Mouse (Mus musculus) retina, postnatal 7 days (tissue): Measurements from ENCODE around the gene Cd38.

Experiments
- DNase-seq: peaks from one replicate; pipeline ENCODE4 v3.0.0-alpha.2; 2012; ENCODE audit warnings: low read depth, low spot score

The Cd38 gene

DNA sequence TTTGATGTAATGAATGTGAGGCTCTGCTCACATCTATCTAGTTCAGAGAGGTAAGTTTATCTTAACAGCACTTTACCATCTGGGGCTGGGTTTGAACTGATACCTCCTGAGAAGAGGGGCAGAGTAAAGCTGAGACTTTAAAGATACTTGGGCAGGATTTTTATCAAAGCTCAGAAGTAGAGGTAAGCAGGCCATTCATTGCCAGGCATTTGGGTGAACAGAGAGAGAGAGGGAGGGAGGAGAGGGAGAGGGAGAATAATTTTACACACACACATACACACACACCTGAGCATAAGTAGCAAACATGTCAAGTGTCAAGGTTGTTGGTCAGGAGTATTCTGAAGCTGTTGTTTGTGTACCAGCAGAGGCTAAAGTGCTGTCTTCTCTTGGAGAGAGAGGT, at the start of gene Cd38:
Cd38 (plus strand) TSS at position 301 of the 400 bp plus-strand sequence.
- no peak for DNase-seq

DNA sequence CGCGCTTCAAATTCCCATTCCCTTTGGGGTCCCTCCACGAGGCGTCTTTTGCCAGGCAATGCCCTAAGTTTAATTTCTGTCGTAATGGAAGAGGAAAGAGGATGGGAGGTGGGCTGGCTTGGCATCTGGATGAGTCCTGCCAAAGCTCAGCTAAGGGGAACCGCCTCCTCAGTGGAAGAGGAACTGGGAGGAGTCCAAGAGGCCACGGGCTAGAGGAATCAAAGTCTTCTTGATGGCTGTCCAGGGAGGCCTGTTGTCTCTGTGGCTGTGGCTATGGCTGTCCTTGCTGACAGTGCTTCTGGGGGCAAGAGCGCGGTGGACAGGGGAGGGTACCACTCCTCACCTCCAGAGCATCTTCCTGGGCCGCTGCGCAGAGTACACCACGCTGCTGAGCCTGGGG, 49.7 kb upstream of the Cd38 start, which contains the start of gene Bst1:
Bst1 (plus strand) TSS at position 191 of the 400 bp plus-strand sequence.
- no peak for DNase-seq

DNA sequence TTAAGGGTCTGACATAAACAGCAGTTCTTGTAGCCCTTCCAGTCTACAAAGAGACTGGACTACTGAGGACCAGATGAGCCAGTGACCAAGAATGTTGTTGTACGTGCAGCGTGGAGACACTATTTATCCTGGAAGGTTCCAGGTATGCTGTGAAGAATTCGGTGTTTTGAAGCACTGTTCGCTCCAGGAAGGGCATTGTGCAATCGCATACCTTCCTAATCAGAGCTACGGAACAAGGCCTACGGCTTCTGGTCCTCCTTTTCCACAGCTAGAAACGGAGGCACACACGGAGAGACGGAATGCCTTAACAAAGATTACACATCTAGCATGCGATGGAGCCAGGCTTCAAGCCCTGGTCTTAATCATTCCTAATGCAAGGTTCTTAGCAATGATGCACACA, 47.6 kb upstream of the Cd38 start:
- no peak for DNase-seq

DNA sequence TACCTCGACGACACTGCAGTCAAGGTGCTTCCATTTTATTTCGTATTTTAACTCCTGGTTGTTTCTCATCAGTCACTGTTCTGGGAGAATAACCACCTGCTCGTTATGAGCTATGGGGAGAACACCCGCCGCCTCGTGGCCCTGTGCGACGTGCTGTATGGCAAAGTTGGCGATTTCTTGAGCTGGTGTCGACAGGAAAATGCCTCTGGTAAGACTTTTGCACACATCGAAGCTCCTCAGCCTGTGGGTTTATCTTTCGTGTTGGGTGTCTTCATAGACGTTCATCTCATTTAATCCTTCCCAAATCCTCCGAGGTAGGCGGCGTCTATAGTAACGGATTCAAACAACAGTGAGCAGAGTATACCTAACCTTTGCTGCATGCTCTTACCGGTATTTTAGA, 46.8 kb upstream of the Cd38 start, which contains the start of gene Fbxl5:
Fbxl5 (minus strand) TSS at position 101 of the 400 bp plus-strand sequence.
- no peak for DNase-seq

DNA sequence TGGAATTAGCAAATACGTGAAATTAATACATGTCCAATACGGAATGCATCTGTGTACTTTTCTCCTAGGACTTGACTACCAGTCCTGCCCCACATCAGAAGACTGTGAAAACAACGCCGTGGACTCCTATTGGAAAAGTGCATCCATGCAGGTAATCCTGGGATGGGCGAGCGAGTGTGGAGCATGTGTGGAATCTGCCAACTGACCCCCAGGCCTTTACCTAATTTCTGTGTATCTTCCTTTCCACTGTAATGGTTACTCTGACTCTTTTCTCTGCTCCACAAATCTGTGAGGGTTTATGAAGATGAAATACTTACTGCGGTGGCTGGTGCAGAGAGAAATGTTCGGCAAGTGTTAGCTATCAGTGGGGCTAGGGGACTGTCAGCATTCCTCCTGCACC, 46.2 kb upstream of the Cd38 start:
- DNase-seq: no peak

DNA sequence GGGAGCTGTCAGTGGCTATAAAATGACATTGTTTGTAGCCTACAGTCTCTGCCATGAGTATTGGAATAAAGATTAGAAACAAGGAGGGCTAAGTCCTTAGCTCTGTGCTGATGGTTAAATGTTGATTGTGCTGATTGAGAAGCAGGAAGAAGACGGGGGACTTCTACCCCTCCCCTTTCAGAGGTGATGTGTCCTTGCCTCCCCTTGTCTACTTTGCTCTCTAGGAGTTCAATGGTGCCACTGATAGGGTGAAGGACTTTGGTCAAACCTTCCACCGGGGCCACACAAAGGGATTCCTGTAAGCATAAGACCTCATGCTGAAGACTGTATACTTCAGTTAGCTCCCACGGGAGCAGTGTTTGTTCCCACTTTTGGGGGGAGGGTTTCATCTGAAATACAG, 45.5 kb upstream of the Cd38 start:
- DNase-seq: no peak

DNA sequence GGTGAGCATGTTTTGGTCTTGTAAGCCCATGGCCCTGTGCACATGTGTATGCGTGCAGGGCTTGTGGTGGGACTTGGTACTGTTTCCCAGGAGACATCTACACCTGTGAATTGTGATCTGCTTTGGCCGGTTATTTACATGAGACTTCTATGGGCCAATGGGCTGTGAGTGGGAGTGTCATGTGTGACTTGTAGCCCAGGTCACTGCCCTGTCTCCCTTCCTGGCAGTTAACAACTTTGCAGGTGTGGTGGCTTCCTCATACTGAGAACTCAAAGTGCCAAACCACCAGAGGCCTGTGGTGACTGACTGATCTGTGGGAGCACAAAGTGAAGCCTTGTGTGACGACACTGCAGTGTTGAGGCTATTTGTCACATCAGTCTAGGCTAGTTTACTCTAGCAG, 43.8 kb upstream of the Cd38 start:
- DNase-seq: no peak

DNA sequence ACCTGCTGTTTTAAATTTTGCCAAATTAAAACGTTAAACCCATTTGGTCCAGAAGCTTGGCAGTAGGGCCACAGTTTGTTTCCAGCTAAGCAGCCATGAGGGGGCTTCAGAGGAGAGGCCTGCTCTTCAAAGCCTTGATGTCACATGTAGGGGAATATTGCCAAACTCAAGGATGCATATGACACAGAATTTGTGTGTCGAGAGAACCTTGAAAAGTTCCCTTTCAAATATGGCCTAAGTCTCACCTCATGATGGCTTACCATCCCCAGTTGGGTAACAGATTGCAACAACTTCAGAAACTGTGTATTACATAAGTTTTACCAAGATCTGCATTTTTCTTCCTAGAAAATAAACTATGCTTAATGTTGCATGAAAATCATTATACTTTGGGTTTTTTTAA, 41.5 kb upstream of the Cd38 start:
- no peak for DNase-seq

DNA sequence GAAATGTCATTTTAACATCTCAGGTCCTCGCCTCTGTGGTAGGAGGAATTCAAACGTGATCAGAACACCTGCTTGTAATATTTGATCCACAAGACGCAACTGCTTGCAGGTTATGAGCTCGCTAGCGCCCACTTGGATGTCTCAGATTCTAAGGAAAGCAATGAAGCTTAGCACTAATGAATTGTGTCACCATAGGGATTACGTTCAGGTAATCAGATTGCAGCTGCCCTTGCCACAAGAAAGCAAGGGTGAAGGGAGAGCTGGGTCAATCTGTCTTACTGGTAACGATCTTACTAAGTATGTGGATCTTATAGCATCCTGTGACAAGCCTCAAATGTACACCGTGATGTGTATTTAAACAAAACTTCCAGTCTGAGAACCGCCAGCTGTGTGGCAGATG, 41.0 kb upstream of the Cd38 start:
- DNase-seq: peak; percentile 66

DNA sequence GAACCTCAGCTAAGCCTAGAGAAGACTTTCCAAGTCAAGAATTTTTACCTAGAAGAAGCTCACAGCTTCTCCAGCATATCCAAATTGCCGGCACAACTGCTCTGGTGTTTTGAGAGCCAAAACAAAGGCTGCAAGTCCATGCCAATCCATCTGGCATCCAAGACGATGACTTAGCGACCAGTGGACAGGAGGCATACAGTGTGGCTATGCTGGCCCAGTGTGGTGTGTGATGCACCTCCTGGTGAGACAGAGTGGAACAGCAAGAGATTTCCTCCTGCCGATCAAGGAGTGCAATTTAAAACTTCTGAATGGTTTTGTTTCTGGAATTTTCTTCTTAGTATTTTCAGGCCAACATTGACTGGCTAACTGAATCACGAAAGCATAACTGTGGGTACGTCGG, 31.8 kb upstream of the Cd38 start:
- no peak for DNase-seq

DNA sequence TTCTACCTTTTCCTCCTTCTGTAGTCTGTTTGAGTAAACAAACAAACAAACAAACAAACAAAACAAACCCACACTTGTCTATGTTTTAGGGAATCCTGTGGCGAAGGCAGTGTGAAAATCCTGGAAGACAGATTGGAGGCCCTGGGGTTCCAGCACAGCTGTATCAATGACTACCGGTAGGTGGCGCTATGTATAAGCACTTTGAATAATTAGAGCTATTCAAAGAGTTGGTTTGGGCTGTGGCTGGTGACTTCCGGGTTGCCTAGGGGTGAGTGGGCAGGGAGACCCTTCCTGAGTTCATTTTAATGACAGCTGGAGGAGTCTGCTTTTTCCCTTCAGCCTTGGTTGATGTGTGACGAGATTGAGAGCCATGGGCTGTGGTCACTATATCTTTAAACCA, 31.0 kb upstream of the Cd38 start:
- peak; percentile 23 for DNase-seq

DNA sequence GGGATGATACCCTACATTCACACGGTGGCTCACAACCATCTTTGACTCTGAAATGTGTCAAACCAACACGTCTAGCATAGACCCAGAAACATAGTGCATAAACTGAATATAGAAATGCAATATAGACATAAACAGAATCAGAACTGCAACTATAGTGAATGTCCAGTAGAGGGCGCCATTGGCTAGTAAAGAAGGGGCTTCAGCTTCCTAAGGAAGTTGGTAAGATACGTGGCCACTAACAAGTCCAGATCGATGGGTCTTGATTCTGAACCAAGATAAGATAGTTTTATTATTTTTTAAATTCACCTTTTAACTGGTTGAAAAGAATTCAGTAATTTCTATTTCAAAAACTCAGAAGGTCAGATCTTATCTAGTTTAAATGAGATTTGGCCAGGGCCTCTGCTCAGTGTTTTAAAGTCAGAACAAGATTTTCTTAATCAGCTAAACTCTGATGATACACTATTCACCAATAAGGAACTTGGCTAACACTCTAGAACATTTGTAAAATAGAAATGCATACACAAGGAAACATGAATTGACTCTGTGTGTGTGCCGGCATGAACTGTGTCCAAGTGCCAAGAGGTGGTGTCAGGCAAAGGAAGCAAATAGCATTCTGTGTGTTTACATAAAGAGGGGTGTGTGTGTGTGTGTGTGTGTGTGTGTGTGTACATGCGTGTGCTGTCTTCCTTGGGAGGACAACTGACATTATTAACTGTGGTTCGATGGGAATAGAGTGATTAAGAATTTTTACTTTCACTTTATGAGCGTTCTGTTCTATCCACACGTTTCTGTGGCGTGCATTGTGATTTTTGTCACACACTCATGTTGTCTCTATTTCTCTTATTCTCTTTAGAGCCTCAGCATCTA, 27.0 kb upstream of the Cd38 start:
- peak; percentile 58 for DNase-seq

DNA sequence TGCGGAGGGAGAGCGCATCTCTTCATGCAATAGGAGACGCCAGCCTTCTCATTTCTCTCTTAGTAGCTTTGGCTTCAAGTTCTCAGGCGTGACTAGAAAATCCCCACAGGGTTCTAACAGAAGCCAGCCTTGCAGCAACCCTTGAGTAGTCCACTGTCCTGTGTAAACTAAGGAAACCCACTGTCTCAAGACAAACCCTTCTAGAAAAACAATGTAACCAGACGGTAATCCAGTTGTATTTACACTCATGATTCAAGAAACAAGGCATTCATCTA, 26.4 kb upstream of the Cd38 start:
- no peak for DNase-seq

DNA sequence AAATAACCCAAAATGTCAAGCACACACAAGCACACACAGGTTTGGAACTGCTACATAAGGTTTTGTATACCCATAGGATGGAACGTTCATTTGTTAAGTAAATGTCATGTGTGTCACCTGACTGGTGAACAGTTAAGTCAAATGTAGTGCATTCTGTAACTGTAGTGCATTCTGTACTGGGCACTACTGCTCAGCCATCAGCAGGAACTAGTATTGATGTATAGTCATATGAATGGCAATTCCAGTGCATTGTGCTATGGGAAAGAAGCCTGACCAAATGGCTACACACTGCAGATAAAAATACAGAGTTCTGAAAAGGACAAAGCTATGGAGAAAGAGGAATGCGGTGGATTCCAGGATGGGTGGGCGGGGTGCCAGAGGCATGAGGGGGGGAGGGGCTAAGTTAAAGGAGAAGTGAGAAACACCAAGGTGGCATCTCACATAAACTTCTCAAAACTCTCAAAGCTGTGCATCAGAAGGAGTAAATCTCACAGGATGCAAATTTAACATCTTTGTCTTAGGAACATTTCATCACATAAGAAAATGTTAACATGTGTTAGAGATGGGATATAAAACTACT, 25.7 kb upstream of the Cd38 start:
- no peak for DNase-seq

DNA sequence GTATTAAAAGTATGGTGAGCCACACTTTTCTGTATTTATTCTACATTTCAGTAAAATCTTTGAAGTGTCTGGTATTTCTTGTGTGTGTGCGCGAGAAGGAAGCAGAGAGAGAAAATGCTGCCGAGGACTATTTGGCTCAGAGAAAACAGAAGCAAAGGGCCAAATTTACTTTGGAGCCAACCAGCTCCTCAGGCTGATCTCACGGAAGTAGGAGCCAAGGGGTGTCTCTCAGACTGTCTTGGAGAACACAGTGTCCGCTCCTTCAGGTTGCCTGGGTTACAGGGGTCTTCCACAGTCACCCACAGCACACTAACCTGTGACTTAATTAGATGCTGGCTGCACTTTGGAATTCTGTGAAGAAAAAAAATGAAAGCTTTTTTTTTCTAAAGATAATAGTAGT, 23.3 kb upstream of the Cd38 start:
- DNase-seq: no peak

DNA sequence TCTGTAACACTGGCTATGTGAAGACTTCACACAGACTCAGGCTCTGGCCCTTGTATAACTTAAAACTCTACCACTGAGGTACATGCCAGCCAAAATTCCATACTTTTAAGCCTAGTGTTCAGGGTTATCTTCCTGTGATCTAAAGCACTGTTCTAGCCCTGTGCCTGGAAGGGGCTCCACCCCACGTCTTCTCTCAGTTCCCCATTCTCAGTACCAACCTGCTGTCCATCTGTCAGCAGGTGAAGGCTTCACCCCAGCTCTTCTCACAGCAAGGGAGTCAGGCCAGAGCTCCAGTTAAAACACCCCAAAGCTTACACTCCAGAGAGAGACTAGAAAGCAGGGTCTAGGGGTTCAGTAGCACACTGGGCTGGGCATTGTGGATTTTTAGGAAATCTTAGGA, 22.7 kb upstream of the Cd38 start:
- no peak for DNase-seq

DNA sequence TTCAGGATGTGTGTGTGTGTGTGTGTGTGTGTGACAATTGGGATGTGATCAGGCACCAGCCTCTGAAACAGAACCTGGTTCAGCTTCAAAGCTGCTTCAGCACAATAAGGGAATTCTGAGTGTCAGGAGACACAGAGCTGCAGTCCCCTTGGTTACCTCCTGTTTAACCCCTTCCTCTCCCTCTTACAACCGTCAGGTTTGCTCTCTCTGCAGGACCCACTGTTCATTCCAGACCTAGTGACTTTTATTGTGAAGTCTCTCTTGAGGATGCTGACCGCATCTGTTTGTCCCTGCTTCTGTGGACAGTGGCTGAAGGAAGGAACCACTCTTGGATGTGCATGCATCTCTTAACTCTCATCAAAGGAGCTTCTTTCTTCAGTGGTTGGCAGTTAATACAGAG, 22.1 kb upstream of the Cd38 start:
- DNase-seq: no peak

DNA sequence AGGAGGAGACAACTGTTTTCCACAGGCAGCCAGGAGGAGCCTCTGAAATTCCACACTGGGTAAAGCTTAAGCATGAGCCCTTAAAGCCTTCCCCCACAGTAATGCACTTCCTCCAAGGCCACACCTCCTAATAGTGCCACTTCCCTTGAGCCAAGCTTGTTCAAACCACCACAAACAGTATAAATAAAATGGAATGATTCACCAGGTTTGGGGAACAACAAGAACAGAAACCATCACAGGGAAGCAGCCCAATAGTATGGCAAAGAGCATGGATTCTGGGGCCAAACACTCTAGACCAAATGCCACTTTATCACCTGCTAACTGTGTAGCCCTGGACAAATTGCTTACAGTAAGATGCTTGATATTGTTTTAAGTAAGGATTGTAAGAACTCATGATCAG, 20.8 kb upstream of the Cd38 start:
- no peak for DNase-seq

DNA sequence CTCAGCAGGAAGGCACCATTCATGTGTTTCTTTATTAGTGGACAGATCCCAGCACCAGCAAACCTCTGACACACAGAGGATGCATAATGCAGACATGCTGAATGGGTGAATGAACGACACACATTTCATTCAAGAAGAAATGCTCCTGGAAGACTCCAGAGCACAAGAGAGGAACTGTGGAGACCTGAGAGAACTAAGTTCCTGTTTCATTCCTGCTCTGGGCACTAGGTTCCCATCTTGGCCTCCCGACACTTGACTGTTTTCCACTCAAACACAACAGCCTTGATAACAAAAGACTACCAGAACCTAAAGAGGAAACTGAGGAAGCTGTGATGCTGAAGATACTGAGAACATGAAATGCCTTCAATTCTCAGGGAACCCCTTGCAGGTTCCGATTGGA, 20.1 kb upstream of the Cd38 start:
- no peak for DNase-seq

DNA sequence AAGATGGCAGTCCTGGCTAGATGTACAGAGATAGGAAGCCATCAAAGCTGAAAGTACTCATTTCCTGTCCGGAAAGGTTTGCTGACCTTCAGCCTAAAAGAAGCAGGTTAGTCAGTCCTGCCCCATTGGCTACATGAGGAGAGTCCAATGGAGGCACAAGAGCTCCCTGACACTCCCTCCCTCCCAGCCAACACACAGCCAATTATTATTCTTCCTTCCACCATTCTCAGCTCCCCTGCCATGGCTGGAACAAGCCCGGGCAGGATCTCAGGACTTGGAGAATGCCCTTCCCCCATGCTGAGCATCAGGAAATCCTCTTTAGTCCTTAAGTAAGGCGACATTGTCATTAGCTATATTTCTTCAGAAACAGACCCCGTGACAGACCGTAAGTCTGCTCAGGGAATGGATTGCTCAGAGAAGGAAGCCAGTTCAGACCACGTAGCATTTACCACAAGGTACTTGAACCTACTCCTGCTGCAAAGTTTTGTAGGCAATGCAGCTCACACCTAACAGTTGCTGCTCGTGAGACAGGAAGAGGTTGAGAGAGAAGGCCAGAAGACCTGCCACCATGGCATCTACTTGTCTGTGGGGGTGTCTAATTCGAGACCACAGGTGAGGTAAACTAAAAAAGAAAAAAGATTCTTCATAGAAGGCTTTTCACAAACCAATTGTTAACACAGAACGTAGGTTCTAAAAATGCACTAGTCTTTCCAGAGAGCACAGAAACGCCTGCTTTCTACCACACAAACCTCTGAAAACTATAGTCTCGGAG, 15.1 kb upstream of the Cd38 start:
- DNase-seq: no peak

DNA sequence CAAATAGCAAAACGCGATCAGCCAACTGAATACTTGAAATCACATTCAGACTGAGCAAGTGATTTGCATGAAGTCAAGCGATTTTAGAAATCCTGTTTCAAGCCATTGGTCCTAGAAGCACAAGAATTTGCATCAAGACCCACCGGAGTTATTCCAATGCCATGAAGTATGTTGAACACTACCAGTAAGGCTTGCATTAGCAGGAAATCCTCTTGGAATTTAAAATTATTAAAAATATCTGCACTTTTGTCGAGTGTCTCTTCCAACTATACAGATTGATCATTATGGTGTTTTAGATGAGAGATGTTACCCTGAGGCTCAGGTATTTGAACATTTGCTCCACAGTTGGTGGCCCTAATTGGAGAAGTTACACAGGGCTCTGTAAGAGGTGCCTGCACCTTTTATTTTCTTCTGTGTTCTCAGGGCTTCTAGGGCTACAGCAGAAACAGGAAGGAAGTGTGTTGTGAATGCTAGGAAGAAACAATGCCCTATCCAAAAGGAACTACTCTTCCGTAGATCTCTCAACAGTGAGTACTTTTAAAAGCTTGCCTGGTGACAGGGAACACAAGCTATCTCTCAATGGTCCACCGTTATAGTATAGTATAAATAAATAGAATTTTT, 14.4 kb upstream of the Cd38 start:
- DNase-seq: no peak

DNA sequence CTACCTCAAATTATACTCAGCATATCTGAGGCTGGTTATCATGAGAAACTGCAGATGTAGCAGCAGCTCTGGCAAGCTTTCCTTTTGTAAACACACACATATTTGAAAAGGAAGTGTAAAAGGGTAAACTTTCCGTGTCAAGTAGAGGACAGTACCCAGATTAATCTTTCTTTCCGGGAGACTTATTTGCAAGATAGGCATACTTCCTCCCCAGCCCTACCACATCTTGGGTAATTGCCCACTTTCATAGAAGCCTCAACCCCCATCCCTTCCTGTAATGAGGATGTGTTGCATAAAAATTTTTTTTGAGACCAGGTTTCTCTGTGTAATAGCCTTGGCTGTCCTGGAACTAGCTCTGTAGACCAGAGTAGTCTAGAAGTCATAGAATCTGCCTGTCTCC, 12.6 kb upstream of the Cd38 start:
- no peak for DNase-seq
